Mouse (Mus musculus) lung, postnatal 14 days (tissue): ENCODE measurements around the gene Spry1.
"Not testable (repeated sequence)": the region's sequence is repeated elsewhere in the genome, so short reads cannot be mapped to it uniquely, and the experiment has no call there.

Source experiments
- DNase-seq: peaks from one replicate; pipeline ENCODE4 v3.0.0; 2021

Spry1 gene

DNA sequence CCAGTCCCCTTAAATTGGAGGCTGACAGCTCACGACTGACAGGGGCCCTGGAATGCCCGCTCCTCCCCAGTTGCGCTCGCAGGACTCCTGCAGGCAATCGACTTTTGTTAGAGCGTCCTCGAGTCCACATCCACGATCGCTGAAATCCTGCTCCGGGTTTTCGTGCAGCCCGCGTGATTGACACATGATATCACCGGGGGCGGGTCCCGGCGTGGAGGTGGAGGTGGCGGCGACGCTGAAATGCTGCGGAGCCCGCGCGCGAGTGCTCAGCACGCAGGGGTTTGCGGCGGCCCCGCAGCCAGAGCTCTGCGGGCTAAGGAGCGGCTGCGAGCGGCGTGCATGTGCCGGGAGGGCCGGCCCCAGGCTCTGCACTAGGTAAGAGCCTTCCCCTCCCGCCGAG lies at the start of gene Spry1:
TSS of gene Spry1 (plus strand) at position 258 of the 400 bp plus-strand sequence.
- DNase-seq = peak; percentile 98

DNA sequence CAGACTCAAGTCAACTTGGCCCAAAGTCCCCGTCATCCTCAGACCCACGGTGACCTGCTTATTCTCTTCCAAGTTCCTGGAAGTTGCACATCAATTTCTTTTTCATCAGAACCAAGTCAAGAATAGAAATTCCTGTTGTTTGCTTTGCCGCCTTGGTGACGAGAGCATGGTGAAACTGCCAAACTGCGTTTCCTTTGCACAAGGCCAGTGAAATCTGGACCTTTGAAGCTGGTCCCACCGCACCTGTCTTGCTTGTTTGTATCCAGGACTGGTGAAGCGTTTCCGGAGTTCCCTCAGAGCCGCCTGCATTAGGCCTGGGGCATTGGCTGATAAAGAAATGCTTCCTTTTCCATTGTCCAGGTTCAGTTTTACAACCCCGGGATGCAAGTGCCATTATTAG lies 44.0 kb upstream of the Spry1 start:
- DNase-seq = no peak

DNA sequence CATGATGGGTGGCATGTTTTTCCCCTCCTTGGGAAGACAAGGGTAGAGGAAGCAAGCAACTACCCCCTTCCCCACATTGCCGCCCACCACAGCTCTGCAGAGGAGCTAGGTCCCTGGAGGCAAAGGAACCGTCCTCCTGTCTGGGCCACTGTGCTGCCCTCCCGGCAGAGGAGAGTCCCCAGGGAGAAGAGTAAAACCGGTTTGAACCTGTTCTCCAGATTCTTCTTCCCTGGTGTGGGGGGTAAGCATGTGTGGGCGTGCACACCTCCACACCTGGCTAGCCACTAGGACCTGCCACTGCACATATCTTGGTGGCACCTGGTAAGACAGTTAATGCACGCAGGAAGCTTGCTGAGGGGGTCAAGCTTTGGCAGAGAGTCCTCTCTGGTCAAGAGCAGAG lies 43.2 kb upstream of the Spry1 start:
- no peak for DNase-seq

DNA sequence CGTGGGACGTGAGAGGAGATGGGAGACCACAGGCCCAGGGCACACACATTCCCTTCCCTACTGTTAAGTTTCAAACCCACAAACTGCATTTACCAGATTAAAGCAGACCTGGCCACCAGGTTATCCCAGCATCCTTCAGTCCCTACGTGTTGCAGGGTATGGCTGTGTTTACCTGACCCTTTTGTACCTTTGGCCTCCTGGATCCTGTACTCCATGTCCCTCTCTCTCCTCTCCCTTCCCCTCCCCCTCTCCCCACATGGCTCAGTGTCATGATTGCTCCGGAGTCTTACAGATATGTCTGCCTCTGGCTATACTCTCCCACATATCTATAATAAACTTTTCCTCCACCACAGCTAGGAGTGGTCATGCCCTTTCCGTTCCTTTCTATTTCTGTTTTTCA lies 42.5 kb upstream of the Spry1 start:
- no peak for DNase-seq

DNA sequence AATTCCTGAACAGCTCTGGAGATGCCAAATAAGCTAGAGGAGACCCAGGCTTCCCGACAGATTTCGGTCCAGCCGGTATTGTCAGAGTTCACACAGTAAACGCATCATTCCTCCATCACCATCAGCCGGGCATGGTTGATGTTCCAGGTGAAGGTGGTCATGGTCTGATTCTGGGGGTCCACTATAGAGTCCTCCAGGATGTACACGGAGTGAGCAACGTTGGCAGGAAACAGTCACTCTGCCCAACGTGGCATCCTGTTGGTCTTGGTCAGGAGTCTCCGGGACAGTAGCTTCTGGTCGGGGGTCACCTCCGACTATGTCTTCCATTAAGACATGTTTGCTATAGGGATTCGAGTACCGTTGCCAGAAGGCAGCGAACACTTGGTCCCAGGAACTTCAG lies 40.1 kb upstream of the Spry1 start:
- not testable (repeated sequence) for DNase-seq

DNA sequence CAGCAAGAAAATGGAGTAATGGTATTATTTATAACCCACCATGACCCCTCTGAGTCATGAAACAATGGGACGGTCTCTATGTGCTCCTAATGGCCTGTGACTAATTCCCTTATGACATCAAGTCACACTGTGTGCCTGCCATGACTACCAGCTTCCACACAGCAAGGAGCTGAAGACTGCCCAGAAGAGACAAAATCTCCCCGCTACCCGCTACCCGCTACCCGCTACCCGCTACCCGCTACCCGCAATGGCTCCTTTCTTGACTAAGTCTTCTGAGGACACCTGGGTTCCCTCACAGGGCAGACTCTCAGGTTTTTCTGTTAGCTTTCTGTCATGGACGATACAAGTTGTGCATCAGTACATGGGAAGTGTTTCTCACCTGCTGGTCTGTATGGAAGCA lies 37.4 kb upstream of the Spry1 start:
- DNase-seq = no peak

DNA sequence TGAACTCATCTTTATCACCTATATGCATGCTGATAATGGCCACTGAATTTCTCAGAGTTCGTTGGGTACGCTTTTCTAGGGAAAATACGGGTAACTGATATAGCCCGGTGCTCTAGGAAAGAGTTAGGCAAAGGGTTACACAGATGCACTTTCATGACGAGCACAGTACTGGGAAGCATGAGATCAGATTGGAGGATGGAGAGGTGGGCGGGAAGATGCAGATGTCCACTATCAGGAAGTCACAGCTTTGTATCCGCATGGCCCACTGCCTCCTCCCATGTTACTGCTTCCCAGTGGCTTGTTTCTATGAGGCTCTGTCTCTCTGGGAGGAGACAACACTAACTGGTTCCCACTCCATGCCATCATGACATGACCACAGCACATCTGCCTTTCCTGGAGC lies 36.9 kb upstream of the Spry1 start:
- DNase-seq = no peak

DNA sequence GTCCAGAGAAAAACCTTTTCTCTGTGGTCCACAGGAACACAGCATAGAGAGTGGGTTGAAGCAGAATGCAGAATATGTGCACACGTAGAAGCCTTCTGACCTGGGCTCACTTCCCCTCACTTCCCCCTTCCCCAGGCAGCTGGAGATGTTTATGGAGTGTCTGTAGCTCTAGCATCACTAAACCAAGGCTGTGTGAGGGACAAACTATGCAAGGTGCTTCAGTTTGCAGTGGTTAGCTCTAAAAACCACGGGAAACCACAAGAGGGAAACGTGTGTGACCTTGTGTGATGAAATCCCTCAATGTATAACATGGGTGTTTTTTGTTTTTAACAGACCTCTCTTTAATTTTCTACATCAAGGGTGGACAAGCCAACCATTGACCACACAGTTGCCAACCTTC lies 36.2 kb upstream of the Spry1 start:
- no peak for DNase-seq

DNA sequence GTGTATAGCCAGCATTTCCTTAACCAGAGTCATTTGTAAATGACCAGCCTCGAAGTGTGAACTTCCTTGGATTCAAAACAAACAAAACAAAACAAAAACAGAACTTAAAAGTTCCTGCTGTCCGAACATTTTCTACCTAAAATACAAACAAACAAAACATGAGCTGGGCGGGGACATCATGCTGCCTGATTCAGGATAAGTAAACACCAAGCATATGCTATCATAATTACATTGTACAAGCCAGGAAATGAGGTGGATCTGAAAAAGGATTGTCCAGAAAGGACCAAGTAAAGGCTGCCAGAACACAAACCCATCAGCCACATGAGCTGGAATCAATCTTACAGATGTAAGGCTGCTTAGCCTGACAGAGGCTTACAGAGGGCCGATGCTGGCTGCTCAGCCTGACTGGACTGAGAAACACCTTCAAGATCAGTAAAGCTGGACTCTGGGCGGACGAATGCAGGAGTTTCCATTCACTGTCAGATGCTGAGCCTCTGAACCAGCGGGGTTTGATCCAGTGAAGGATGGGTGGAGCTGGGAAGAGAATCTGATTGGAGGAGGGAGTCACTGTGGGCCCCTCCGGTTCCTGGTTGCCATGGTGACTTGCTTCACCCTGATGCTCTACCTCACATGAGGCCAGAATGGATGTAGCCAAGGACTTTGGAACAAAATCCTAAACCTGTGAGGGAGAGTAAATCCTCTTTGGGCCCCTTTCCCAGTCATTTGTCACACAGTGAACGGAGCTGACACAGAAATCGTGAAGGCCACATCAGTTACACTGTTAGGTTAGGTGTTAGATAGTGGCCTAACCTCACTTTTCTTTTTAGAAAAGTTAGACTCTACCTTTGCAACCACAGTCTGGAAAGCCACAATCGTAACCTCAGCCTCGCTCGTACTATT lies 34.5 kb upstream of the Spry1 start:
- no peak for DNase-seq

DNA sequence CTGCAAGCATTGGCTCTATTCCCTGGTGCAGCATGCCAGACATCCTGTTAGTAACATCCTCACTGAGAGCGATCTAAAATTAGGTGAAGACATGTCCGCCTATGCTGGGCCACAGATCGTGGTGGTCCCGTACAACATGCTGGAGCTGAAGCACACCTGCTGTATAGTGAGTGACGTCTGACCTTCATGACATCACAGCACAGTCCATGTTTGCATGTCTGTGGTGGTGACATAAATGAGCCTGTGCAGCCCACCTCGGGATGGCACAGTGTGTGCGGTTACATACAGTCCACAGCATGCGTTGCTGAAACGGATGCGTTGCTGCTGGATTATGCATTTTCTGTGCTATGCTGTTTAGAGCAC lies 33.9 kb upstream of the Spry1 start:
- DNase-seq = peak; percentile 29

DNA sequence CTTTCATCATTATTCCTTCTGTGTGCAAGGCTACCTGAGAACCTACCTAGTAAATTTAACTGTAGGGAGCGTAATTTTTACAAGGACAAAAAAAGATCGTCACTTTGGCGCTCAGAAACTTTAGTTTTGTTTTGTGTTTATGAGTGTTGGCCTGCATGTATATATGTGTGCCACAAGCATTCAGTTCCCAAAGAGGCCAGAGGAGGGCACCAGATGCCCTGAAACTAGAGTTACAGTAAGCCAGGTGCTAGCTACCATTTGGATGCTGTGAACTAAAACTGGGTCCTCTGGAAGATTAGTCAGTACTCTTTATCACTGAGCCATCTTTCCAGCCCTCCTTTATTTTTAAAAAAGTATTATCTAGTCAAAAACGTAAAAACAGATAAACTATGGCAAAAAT lies 30.8 kb upstream of the Spry1 start:
- DNase-seq = no peak

DNA sequence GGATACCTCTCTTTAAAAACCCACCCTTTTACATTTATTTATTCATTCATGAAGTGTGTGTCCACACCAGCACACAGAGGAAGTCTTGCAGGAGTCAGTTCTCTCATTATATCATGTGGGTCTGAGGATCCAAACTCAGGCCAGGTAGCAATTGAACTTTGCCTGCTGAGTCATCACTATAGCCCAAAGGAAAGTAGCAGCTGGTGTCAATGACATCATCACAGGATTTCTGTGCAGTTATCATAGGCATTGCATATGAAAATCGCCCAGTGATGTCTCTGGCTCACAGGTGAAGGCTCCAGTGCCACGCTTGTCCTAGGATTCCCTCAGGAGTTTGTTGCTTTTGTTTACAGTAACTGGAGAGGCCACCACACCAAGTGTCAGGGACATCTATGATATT lies 29.1 kb upstream of the Spry1 start:
- DNase-seq = no peak

DNA sequence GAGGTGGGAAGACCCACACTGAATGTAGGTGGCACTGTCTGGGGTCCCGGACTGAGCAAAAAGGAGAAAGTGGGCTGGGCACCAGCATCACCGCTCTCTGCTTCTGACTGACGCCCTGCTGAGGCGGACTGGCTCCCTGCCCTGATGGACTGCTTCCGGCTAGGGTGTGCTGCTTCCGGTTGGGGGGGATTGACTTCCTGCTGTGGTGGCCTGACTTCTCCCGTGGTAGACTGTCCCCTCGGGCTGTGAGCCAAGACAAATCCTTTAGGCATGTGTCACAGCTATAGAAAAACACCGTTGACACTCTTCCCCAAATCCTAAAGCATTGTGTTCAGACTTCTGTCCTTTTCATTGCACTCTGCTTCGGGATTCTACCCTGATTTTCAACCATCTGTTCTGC lies 26.0 kb upstream of the Spry1 start:
- DNase-seq = peak; percentile 41

DNA sequence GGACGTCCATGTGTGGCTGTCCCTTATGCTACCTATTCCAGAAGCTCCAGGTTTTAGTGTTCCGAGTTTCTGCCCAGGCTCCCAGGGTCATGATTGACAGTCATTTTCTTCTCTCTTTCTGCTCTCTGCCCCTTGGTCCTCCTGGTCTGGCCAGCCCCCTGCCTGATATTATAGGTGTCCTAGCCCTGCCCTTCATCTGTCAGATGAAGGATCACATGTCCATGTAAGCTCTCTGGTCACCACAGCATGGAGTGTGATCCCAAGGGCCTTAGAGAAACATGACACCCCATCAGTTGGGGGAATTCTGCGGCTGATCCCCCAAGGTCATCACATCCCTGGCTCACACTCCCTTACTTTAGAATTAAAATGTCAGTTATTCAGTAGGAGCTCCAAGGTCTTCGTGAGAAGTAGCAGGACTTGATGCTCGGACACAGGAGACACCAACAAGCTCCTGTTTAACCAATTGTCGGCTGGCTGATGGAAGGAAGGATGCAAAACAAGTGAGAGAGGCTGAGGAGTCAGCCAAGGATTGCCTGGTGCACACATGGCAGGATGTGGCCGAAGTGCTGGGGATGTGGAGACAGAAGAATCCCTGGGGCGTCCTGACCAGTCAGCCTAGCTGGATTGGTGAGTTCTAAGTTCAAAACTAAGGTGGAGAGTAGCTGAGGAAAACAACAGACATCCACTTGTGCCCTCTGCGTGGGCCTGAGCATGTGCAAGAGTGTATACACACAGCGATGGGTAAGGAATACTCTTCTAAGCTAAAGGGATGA lies 24.7 kb upstream of the Spry1 start:
- DNase-seq = no peak

DNA sequence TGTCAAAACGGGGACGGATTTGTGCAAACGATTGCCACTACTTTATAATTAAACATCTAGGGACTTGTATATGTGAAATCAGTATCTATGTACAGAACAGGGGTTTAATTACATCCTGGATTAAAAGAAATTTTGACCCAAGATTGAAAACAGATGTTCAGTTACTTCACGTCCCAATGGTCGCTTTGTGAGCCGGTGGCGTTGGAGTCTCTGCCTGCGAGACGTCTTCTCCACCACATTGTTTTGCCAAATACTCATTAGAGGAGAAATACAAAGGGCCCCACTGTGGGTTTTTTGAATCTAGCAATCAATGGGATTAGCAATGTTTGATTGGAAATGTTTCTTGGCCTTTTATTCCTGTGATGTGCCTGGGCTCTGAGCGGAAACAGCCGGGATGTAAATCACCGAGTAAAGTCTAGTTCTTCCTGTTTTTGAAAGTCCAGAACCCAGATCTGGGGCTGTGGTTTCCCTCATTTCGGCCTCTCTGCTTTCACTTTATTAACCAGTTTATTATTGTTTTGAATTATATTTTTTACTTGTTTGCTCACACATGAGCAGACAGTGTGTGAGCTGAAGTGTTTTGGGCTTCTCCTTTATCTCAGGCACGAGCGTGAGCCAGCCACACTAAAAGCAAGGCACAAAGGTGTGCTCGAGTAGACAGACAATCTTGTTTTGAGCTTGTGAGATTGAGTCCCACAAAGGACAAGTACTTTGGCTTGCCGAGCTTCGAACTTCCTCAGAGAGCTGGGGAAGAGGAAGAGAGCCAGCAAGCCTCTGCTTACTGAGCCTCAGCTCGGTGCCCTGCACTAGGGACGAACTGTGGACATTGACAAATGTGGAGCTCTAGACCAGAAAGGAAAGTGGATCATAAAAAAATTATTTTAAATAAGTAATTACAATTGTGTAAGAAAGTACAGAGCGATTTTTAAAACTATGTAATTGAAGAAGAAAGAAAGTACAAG lies 22.9 kb upstream of the Spry1 start:
- DNase-seq = no peak

DNA sequence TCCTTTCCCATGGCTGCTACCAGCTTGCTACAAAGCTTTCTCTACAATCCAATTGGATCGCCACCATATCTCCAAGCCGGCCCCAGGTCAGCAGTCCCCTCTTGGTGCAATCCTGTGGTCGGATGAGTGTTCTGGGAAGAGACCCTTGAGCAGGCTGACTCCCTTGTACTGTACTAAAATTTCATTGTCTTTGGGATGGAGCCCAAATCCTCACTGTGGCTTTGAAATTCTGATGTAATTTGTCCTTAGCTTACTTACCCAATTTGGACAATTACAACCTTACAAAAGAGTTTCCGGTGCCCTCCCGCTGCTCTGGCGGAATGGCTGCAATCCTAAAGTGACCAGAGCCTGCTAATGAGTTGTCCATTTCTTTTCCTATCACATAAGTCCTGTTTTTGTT lies 7.5 kb upstream of the Spry1 start:
- DNase-seq = no peak

DNA sequence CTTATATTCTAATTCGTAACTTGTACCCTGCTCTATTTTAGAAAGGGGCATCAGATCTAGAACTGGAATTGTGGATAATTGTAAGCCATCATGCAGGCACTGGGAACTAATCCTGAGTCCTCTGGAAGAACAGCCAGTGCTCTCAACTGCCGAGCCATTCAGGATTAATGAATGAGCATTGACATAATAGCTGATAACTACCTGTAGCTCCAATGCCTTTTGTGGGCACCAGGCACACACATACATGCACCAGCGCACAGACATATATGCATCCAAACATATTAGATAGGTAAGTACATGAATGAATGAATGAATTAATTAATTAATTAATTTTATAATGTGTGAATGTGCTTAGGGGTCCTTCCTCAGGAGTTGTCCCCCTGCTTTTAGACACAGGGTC lies 7.0 kb upstream of the Spry1 start:
- no peak for DNase-seq

DNA sequence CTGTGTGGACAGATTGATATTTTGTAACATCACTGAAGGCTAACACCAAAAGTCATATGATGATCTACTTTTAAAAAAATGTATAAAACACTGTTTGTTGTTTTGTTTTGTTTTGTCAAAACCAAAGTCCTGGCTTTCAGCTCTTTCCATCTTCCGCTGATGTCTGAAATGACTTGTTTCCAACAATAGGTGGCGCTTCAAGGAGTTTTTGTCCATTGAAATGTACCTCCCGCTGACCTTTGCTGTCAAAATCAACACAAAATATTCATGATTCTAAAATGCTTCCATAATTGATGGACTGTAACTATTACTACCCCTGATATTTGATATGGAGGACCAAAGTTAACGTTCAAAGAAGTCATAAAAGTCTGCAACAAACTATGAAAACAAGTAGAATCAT lies 5.1 kb upstream of the Spry1 start:
- no peak for DNase-seq

DNA sequence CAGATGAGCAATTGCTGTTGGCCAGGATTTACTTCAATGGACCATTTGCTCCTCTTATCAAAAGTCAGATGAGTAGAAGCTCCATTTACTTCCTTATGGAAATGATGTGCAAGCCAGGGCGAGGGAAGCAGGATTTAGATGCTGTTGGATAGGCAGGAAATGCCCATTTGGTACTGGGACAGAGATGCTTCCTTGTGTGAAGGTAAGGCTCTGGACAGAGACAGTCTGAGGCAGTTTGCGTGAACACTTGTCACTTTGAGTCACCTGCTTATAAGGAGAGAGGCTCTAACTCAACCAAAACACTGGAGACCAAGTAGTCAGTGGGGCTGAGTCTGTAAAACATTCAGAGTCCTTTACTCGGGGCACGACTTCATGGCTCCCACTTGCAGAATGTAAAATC lies 2.8 kb upstream of the Spry1 start:
- DNase-seq = no peak

DNA sequence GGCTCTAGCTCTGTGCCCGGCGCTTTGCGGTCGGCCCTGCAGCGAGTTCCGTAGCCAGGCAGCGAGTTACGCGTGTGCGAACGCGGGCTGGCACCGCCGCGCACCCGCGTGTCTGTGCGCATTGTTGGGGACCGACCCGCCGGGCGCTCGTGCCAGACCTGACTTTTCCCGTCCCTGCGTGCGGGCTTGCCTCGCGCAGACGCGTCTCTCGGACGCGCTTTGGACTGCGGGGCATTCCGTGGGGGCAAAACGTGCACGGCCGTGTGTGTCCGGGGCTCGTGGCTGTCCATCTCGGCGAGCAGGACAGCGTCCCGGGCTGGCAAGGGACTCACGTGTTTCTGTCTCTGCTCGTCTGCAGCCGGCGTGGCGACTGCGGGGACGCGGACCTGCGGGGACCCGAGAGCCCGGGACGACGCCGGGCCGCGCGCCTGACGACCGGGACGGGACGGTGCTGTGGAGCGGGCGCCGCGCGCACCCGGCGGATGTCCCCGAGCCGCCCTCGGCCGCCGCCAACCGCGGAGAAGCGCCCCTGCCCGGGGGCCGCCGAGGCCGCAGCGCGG lies 495 bp downstream of the Spry1 start:
- DNase-seq = no peak

DNA sequence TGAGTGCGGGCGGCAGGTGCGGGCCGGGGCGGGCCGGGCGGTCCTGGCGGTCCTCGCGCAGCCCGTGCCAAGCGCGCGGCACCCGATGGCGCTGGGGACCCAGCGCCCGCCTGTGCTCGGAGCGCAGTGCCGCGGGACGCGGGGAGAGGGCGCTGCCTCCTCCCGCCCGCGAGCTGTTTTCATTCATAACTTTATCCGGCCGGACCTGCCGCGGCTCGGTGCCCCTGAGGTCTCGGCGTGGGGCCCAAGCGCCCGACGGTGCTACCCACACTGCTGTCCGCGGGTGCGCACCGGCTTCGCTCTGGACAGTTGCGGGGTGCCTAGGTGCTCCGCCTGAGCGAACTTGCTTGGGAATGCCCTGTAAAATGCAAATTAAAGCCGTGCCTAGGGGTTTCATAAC lies 1.1 kb downstream of the Spry1 start:
- DNase-seq = peak; percentile 78

DNA sequence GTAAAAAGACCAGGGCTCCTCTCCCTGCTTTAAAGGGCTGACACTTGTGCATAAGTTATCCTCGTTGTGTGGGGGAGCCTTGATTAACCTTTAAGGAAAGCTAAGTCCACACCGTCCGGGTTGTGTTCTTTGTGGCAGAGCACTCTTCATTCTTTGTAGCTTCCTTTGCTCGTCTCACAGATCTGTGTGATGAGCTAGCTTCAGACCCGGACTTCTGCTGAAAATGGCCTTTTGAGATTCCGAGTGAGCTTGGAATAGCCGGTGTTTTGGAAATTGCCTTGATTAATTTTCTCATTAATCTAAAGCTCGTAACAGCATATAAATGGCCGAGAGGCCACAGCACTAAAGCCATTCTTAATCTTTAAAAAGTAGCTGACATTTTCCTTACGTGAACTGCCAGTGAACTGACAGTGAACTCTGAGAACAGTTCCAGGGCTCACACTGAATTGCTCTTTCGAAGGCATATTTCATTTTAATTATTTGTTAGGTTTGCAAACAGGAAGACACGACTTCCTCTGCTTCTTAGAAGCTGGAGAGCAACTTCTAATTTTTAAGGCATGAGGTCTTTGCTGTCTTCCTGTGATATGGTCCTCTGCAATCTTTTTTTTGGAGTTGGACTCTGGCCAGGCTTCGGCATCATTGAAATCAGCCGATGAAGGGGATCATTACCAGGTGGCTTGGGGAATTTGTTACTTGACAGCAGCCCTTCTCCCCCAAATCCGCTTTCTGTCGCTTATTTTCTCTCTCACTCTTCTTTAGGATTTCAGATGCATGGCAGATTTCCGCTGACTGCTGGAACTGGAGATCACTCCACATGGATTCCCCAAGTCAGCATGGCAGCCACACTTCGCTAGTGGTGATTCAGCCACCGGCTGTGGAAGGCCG lies 2.3 kb downstream of the Spry1 start:
- DNase-seq = no peak
